8 mouse cellular contexts compared by ENCODE assay signal in genomic region chr2:157635670-157636069, GRCm38 (mm10).
DNase-seq lines count a peak whose midpoint lies in the region; ATAC-seq and TF ChIP-seq lines count a peak whose summit lies in the region.
"Had no signal": no experiment of that assay in that cellular context is flagged by ENCODE, and none has a peak within 500 bp of the region (broad histone marks: within the 10 kb centered on the region; RNA-seq: fewer than 3 reads in every experiment).

No protein-coding gene starts in this region.

- H3K27me3 ChIP-seq in hindbrain, embryonic 15.5 days: no peaks in the 10 kb centered on the region
- 0 out of 2 replicates have a peak, but pooled peaks cover 6% of the 10 kb centered on the region for H3K27me3 ChIP-seq in midbrain, embryonic 10.5 days (ENCODE audit: low read depth, poor library complexity, severe bottlenecking)
- H3K27me3 ChIP-seq in small intestine, adult 2 months (ENCODE audit: control insufficient read depth, insufficient read depth, low read length): no peaks in the 10 kb centered on the region

- no peaks in the 10 kb centered on the region for H3K9me3 ChIP-seq in hindbrain, embryonic 15.5 days
- no peaks in the 10 kb centered on the region for H3K9me3 ChIP-seq in midbrain, embryonic 10.5 days (replicated peaks)

- H3K36me3 ChIP-seq in hindbrain, embryonic 15.5 days: no peaks in the 10 kb centered on the region
- no peaks in the 10 kb centered on the region for H3K36me3 ChIP-seq in midbrain, embryonic 10.5 days
- no peaks in the 10 kb centered on the region for H3K36me3 ChIP-seq in small intestine, adult 2 months (ENCODE audit: control insufficient read depth, insufficient read depth, low read length)

- peak; percentile 84 for DNase-seq in R1 (ENCODE audit: low read depth, low spot score)
- peak; percentile 81 for DNase-seq in cerebellum, adult 11 months
- DNase-seq in left cerebral cortex, adult 18-20 months (ENCODE audit: low spot score in 2 of 2): peak; percentile 92 to 97
- peak; percentile 90 for DNase-seq in midbrain, embryonic 10.5 days (ENCODE audit: low spot score)

- peaks cover 7% of the 10 kb centered on the region for H3K4me1 ChIP-seq in hindbrain, embryonic 15.5 days (replicated peaks)
- H3K4me1 ChIP-seq in midbrain, embryonic 10.5 days: peaks cover under 1% of the 10 kb centered on the region; the same call in 1 of the 2 replicates
- H3K4me1 ChIP-seq in small intestine, adult 2 months (ENCODE audit: control insufficient read depth, insufficient read depth, insufficient read length, low read length): no peaks in the 10 kb centered on the region

- H3K4me3 ChIP-seq in hindbrain, embryonic 15.5 days: no peak overlapping the region
- no peak overlapping the region for H3K4me3 ChIP-seq in midbrain, embryonic 10.5 days
- H3K4me3 ChIP-seq in small intestine, adult 2 months (ENCODE audit: low read depth, low read length): no peak overlapping the region

- H3K27ac ChIP-seq in hindbrain, embryonic 15.5 days (replicated peaks): peak overlapping the region; percentile 45; the same call in 1 of the 2 replicates
- no peak overlapping the region for H3K27ac ChIP-seq in midbrain, embryonic 10.5 days (replicated peaks)
- no peak overlapping the region for H3K27ac ChIP-seq in small intestine, adult 2 months (ENCODE audit: insufficient read depth, low read depth, low read length)
- H3K27ac ChIP-seq: macrophage had no signal

- no peak overlapping the region for H3K9ac ChIP-seq in hindbrain, embryonic 15.5 days

- peak; percentile 74; the same call in 1 of the 2 replicates for TF ChIP-seq CTCF in small intestine, adult 2 months (IDR thresholded peaks at IDR 0.05; ENCODE audit: extremely low read depth, insufficient read length, insufficient replicate concordance, low read depth, low read length)

- WGBS in hindbrain, embryonic 15.5 days: 6% methylated on average over 14 of the region's 14 CpGs
- WGBS in midbrain, embryonic 10.5 days: 7% methylated on average over 14 of the region's 14 CpGs
- 4% methylated on average over 14 of the region's 14 CpGs for WGBS in small intestine, adult 2 months

- TF ChIP-seq POLR2A in small intestine, adult 2 months (IDR thresholded peaks at IDR 0.05; ENCODE audit: low read depth, low read length): no peak

- ATAC-seq in frontal cortex, adult (ENCODE audit: low TSS enrichment): peak; percentile 88
- ATAC-seq in hindbrain, embryonic 15.5 days (ENCODE audit: low FRiP score, low read depth): peak; percentile 61; the same call in 1 of the 2 replicates

- no peak overlapping the region; the same call in 1 of the 2 replicates for H3K4me2 ChIP-seq in hindbrain, embryonic 15.5 days
